Mouse (Mus musculus) CH12.LX (cell line): ENCODE results near the gene Zfp780b. TPM values are rescaled to one million over a fixed set of nuclear protein-coding genes. Genes with fewer than 3 reads are reported as not detected.

ENCODE experiments used
- DNase-seq: peaks from one replicate; pipeline ENCODE4 v3.0.0-alpha.2; 2013; ENCODE audit errors: extremely low read depth
- H3K27ac ChIP-seq: 2 replicates; pipeline ENCODE4 v1.5.1; 2012; ENCODE audit warnings: low read depth, mild to moderate bottlenecking, control low read depth, moderate library complexity; ENCODE audit not compliant: insufficient read depth
- H3K27me3 ChIP-seq: replicated peaks from 2 replicates; pipeline ENCODE3; 2012; ENCODE audit warnings: inconsistent platforms
- H3K36me3 ChIP-seq, 2 experiments: replicated peaks in 1 of 2; 2 replicates each; pipeline versions ENCODE3 to v1.6.1; 2012; ENCODE audit warnings: inconsistent platforms in 1 of 2, low read length in 1 of 2, mild to moderate bottlenecking in 1 of 2, mixed read lengths in 1 of 2, moderate library complexity in 1 of 2; ENCODE audit not compliant: control insufficient read depth in 1 of 2, insufficient read depth in 1 of 2
- H3K4me1 ChIP-seq, 2 experiments: 2 replicates each; pipeline ENCODE4 v1.6.1; 2012; ENCODE audit warnings: inconsistent platforms in 1 of 2, moderate library complexity in 1 of 2; ENCODE audit not compliant: insufficient read depth in 2 of 2, control insufficient read depth in 1 of 2
- H3K4me2 ChIP-seq: 2 replicates; pipeline ENCODE4 v1.6.1; 2012; ENCODE audit warnings: low read depth, mild to moderate bottlenecking, control low read depth; ENCODE audit not compliant: poor library complexity, insufficient read depth, severe bottlenecking
- H3K4me3 ChIP-seq, 3 experiments: fragments of 150-350 bp in 1 of 3; sonication (generic) in 1 of 3; replicated peaks in 1 of 3; 2 replicates each; pipeline versions ENCODE3 to v1.5.1; 2011 to 2012; ENCODE audit warnings: low read depth in 2 of 3, low read length in 2 of 3, mild to moderate bottlenecking in 2 of 3, moderate library complexity in 2 of 3, control low read depth in 1 of 3, improper control_type of control experiment in 1 of 3, inconsistent platforms in 1 of 3, mixed read lengths in 1 of 3; ENCODE audit not compliant: poor library complexity in 1 of 3
- H3K79me2 ChIP-seq: replicated peaks from 2 replicates; pipeline ENCODE4 v1.6.1; 2012; ENCODE audit warnings: mild to moderate bottlenecking, moderate library complexity; ENCODE audit not compliant: control insufficient read depth, poor library complexity, insufficient read depth, severe bottlenecking; ENCODE audit errors: extremely low read depth
- H3K9ac ChIP-seq: 2 replicates; pipeline ENCODE4 v1.6.1; 2012; ENCODE audit warnings: low read depth, mild to moderate bottlenecking, control low read depth, moderate library complexity; ENCODE audit not compliant: insufficient read depth
- H3K9me3 ChIP-seq: replicated peaks from 2 replicates; pipeline ENCODE3; 2012; ENCODE audit warnings: low read length, inconsistent platforms, mixed read lengths
- BHLHE40 ChIP-seq: IDR thresholded peaks from 2 replicates; pipeline ENCODE4 v1.6.1; 2011; ENCODE audit warnings: mild to moderate bottlenecking, low read depth, low read length, improper control_type of control experiment
- CHD1 ChIP-seq: IDR thresholded peaks from 2 replicates; pipeline ENCODE4 v1.6.1; 2012; ENCODE audit warnings: low read depth, low read length, improper control_type of control experiment, inconsistent platforms
- CHD2 ChIP-seq: IDR thresholded peaks from 2 replicates; pipeline ENCODE4 v1.6.1; 2011; ENCODE audit warnings: low read length, improper control_type of control experiment
- CTCF ChIP-seq, 2 experiments: IDR thresholded peaks in 1 of 2; conservative IDR thresholded peaks in 1 of 2; 2 replicates each; pipeline ENCODE4 v1.5.1; 2011 to 2012; ENCODE audit warnings: low read depth in 2 of 2, low read length in 2 of 2, improper control_type of control experiment in 1 of 2, inconsistent platforms in 1 of 2, mild to moderate bottlenecking in 1 of 2, moderate library complexity in 1 of 2
- ELF1 ChIP-seq: IDR thresholded peaks from 2 replicates; pipeline ENCODE4 v1.6.1; 2014; ENCODE audit warnings: low read depth, mild to moderate bottlenecking, inconsistent platforms, low read length, improper control_type of control experiment
- ETS1 ChIP-seq: conservative IDR thresholded peaks from 2 replicates; pipeline ENCODE4 v1.6.1; 2012; ENCODE audit warnings: low read depth, mild to moderate bottlenecking, inconsistent platforms, low read length, improper control_type of control experiment, moderate library complexity
- GABPA ChIP-seq: IDR thresholded peaks from 2 replicates; pipeline ENCODE4 v1.6.1; 2012; ENCODE audit warnings: low read depth, low read length, improper control_type of control experiment, inconsistent platforms; ENCODE audit not compliant: insufficient replicate concordance
- HCFC1 ChIP-seq: IDR thresholded peaks from 2 replicates; pipeline ENCODE4 v1.6.1; 2012; ENCODE audit warnings: low read depth, mild to moderate bottlenecking, inconsistent platforms, low read length, improper control_type of control experiment
- IRF4 ChIP-seq: IDR thresholded peaks from 2 replicates; pipeline ENCODE4 v1.6.1; 2014; ENCODE audit warnings: low read depth, mild to moderate bottlenecking, inconsistent platforms, low read length, improper control_type of control experiment
- JUND ChIP-seq: conservative IDR thresholded peaks from 2 replicates; pipeline ENCODE4 v1.6.1; 2011; ENCODE audit warnings: low read depth, low read length, improper control_type of control experiment
- KAT2A ChIP-seq: IDR thresholded peaks from 2 replicates; pipeline ENCODE4 v1.6.1; 2012; ENCODE audit warnings: low read length, improper control_type of control experiment, inconsistent platforms; ENCODE audit not compliant: insufficient replicate concordance
- MAFK ChIP-seq: IDR thresholded peaks from 2 replicates; pipeline ENCODE4 v1.6.1; 2011; ENCODE audit warnings: low read length, improper control_type of control experiment; ENCODE audit not compliant: insufficient replicate concordance
- MAZ ChIP-seq: IDR thresholded peaks from 2 replicates; pipeline ENCODE4 v1.6.1; 2012; ENCODE audit warnings: low read depth, mild to moderate bottlenecking, inconsistent platforms, low read length, improper control_type of control experiment, moderate library complexity
- MEF2A ChIP-seq: IDR thresholded peaks from 2 replicates; pipeline ENCODE4 v1.6.1; 2014; ENCODE audit warnings: low read depth, mild to moderate bottlenecking, inconsistent platforms, low read length, improper control_type of control experiment, borderline replicate concordance
- MXI1 ChIP-seq: IDR thresholded peaks from 2 replicates; pipeline ENCODE4 v1.6.1; 2011; ENCODE audit warnings: mild to moderate bottlenecking, low read depth, low read length, improper control_type of control experiment
- NELFE ChIP-seq: IDR thresholded peaks from 2 replicates; pipeline ENCODE4 v1.6.1; 2011; ENCODE audit warnings: low read depth, low read length, improper control_type of control experiment
- NRF1 ChIP-seq: IDR thresholded peaks from 2 replicates; pipeline ENCODE4 v1.6.1; 2014; ENCODE audit warnings: low read depth, mild to moderate bottlenecking, inconsistent platforms, low read length, improper control_type of control experiment, moderate library complexity
- PAX5 ChIP-seq: IDR thresholded peaks from 2 replicates; pipeline ENCODE4 v1.6.1; 2012; ENCODE audit warnings: low read length, inconsistent platforms, mixed read lengths
- POLR2A ChIP-seq: IDR thresholded peaks from 2 replicates; pipeline ENCODE4 v1.6.1; 2011; ENCODE audit warnings: low read depth, mild to moderate bottlenecking, improper control_type of control experiment, low read length
- RCOR1 ChIP-seq: conservative IDR thresholded peaks from 2 replicates; pipeline ENCODE4 v1.6.1; 2012; ENCODE audit warnings: low read depth, mild to moderate bottlenecking, inconsistent platforms, low read length, improper control_type of control experiment
- SIN3A ChIP-seq: IDR thresholded peaks from 2 replicates; pipeline ENCODE4 v1.6.1; 2012; ENCODE audit warnings: low read length, improper control_type of control experiment, inconsistent platforms
- SMC3 ChIP-seq: IDR thresholded peaks from 2 replicates; pipeline ENCODE4 v1.6.1; 2011; ENCODE audit warnings: low read depth, low read length, improper control_type of control experiment
- TBP ChIP-seq: conservative IDR thresholded peaks from 2 replicates; pipeline ENCODE4 v1.6.1; 2011; ENCODE audit warnings: low read depth, low read length, improper control_type of control experiment
- UBTF ChIP-seq: IDR thresholded peaks from 2 replicates; pipeline ENCODE4 v1.6.1; 2012; ENCODE audit warnings: low read depth, mild to moderate bottlenecking, inconsistent platforms, low read length, improper control_type of control experiment, moderate library complexity
- USF1 ChIP-seq: IDR thresholded peaks from 2 replicates; pipeline ENCODE4 v1.6.1; 2014; ENCODE audit warnings: low read depth, mild to moderate bottlenecking, inconsistent platforms, low read length, improper control_type of control experiment
- USF2 ChIP-seq: conservative IDR thresholded peaks from 2 replicates; pipeline ENCODE4 v1.6.1; 2011; ENCODE audit warnings: low read depth, low read length, improper control_type of control experiment
- ZC3H11A ChIP-seq: IDR thresholded peaks from 2 replicates; pipeline ENCODE4 v1.6.1; 2012; ENCODE audit warnings: low read depth, mild to moderate bottlenecking, inconsistent platforms, low read length, improper control_type of control experiment
- ZKSCAN1 ChIP-seq: IDR thresholded peaks from 2 replicates; pipeline ENCODE4 v1.6.1; 2012; ENCODE audit warnings: low read depth, inconsistent platforms, low read length, improper control_type of control experiment, borderline replicate concordance
- ZMIZ1 ChIP-seq: IDR thresholded peaks from 2 replicates; pipeline ENCODE4 v1.6.1; 2012; ENCODE audit warnings: low read depth, mild to moderate bottlenecking, inconsistent platforms, low read length, improper control_type of control experiment
- ZNF384 ChIP-seq: IDR thresholded peaks from 2 replicates; pipeline ENCODE4 v1.6.1; 2012; ENCODE audit warnings: low read depth, low read length, improper control_type of control experiment, inconsistent platforms
- dilution Hi-C: fragments of 300-500 bp; cut with MboI; formaldehyde crosslinking; loops from 2 replicates; pipeline ENCODE4 v1.14.3; 2020; ENCODE audit warnings: low sequenced_read_pairs; ENCODE audit not compliant: extremely low pct_unique_long_range_greater_than_20kb, extremely low pct_ligation_motif_present
- in situ Hi-C: fragments of 300-500 bp; cut with MboI; formaldehyde crosslinking; loops from 3 replicates; pipeline ENCODE4 v1.14.3; 2019; ENCODE audit warnings: low sequenced_read_pairs, low pct_ligation_motif_present, low pct_unique_long_range_greater_than_20kb, mixed read lengths
- polyA plus RNA-seq: library from polyadenylated mRNA; unstranded; fragments of >175 nt; gene quantifications from 2 replicates; pipeline ENCODE4 v1.2.1, GENCODE M21; 2012; ENCODE audit warnings: low read depth; ENCODE audit not compliant: insufficient read length
- total RNA-seq, 2 experiments: library from RNA; depleted of rRNA; stranded (reverse); fragments of 300-350 nt in 1 of 2; fragments of >200 nt in 1 of 2; gene quantifications; 2 replicates each; pipeline ENCODE4 v1.2.3; 2012 to 2014

Zfp780b gene
- total and polyA plus RNA-seq, 3 experiments = 4.9 to 9.3 (median 7.8) TPM

DNA sequence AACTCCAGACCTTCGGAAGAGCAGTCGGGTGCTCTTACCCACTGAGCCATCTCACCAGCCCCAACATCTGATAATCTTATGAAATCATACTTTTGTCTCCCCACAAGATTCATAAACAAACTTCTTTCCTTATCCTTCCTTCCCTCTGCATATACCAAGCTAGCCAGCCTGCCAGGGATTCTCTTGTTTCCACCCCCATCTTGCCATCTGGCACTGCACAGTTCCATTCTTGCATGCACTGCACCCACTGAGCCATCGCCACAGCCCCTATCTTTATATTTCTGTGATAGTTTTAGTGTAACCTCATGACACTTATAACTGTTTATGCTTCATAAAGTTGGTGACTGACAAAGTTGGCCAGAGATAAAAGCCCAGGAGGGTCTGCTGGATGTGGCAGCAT is 31.3 kb upstream of the Zfp780b start:
- TF ChIP-seq CTCF (conservative IDR thresholded peaks at IDR 0.05 in 1 of 2, IDR thresholded peaks at IDR 0.05 in 1 of 2; ENCODE audit: low read depth in 2 of 2, low read length in 2 of 2) (no peak), PAX5 (no peak), ZC3H11A (no peak), USF2 (no peak), UBTF (no peak), KAT2A (no peak), CHD1 (no peak), MAFK (no peak), ZKSCAN1 (no peak), JUND (no peak), IRF4 (no peak), NELFE (no peak), ELF1 (no peak), TBP (no peak), BHLHE40 (no peak), HCFC1 (no peak), NRF1 (no peak), CHD2 (no peak), MAZ (no peak), ETS1 (no peak)
- H3K4me1 ChIP-seq = peaks cover 2 to 8% of the 10 kb centered on the region in 2 experiments; a peak in 3 of 4 replicates
- no peaks in the 10 kb centered on the region for H3K27me3 ChIP-seq
- no peak overlapping the region for H3K4me2 ChIP-seq
- no peak overlapping the region for H3K4me3 ChIP-seq
- dilution Hi-C loops (no loop called here), in situ Hi-C loops (no loop called here)
- DNase-seq = no peak
- no peak overlapping the region for H3K27ac ChIP-seq
- no peak overlapping the region for H3K9ac ChIP-seq
- H3K9me3 ChIP-seq = no peaks in the 10 kb centered on the region
- peaks cover 44% of the 10 kb centered on the region for H3K79me2 ChIP-seq
- peaks cover 41 to 62% of the 10 kb centered on the region in 2 experiments for H3K36me3 ChIP-seq

DNA sequence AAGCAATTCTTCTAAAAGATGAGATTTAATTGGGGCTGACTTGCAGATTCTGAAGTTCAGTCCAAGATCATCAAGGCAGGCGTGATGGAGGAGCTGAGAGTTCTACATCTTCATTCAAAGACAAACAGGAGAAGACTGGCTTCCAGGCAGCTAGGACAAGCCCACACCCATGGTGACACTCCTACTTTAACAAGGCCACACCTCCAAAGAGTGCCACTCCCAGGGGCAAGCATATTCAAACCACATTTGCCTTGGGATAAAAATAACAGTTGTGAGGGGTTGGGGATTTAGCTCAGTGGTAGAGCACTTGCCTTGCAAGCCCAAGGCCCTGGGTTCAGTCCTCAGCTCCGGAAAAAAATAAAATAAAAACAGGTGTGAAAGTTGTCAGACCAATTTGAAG is 3.2 kb upstream of the Zfp780b start:
- Histone ChIP-seq H3K36me3 (peaks cover 0 to 13% of the 10 kb centered on the region in 2 experiments), H3K79me2 (peaks cover 14% of the 10 kb centered on the region), H3K4me3 (no peak overlapping the region), H3K4me2 (no peak overlapping the region), H3K9me3 (peaks cover 47% of the 10 kb centered on the region), H3K27ac (no peak overlapping the region), H3K27me3 (no peaks in the 10 kb centered on the region), H3K4me1 (peaks cover 3 to 15% of the 10 kb centered on the region in 2 experiments; a peak in 3 of 4 replicates), H3K9ac (no peak overlapping the region)
- dilution Hi-C loops = no loop called here
- DNase-seq = no peak
- TF ChIP-seq CHD1 (no peak), ZKSCAN1 (no peak), KAT2A (no peak), SIN3A (no peak), TBP (no peak), MEF2A (no peak), POLR2A (no peak), USF1 (no peak), SMC3 (no peak), ZNF384 (no peak), IRF4 (no peak), PAX5 (no peak), GABPA (no peak), NELFE (no peak), ZMIZ1 (no peak), RCOR1 (no peak), MAFK (no peak), CHD2 (no peak), MXI1 (no peak), ETS1 (no peak)
- in situ Hi-C loops = no loop called here
